Mouse (Mus musculus) heart, adult 2 months (tissue): Measurements from ENCODE around the gene 1500011B03Rik. TPM values are rescaled to one million over a fixed set of nuclear protein-coding genes. Genes with fewer than 3 reads are reported as not detected.
A peak's percentile ranks its signal among the peaks of the same experiment; 100 is the strongest.

Source experiments
- DNase-seq, 2 experiments: peaks; one replicate each; pipeline ENCODE4 v3.0.0; 2021
- H3K27ac ChIP-seq: fragments of 200-600 bp; 2 replicates; pipeline ENCODE4 v1.8.1; 2022
- H3K27me3 ChIP-seq: fragments of 200-500 bp; 2 replicates; pipeline ENCODE4 v1.6.1; 2012; ENCODE audit warnings: mild to moderate bottlenecking, low read length, inconsistent platforms, mixed read lengths; ENCODE audit not compliant: control insufficient read depth, insufficient read depth
- H3K36me3 ChIP-seq: fragments of 200-500 bp; 2 replicates; pipeline ENCODE4 v1.6.1; 2012; ENCODE audit warnings: low read length, inconsistent platforms; ENCODE audit not compliant: control insufficient read depth, insufficient read depth
- H3K4me1 ChIP-seq: fragments of 200-500 bp; 2 replicates; pipeline ENCODE4 v1.6.1; 2011; ENCODE audit warnings: low read length; ENCODE audit not compliant: control insufficient read depth, insufficient read depth
- H3K4me3 ChIP-seq: fragments of 200-600 bp; 2 replicates; pipeline ENCODE4 v1.8.1; 2022
- H3K79me2 ChIP-seq: fragments of 200-500 bp; replicated peaks from 2 replicates; pipeline ENCODE4 v1.6.1; 2012; ENCODE audit warnings: mild to moderate bottlenecking, inconsistent platforms, low read length, moderate library complexity, mixed read lengths; ENCODE audit not compliant: control insufficient read depth, insufficient read depth
- H3K9ac ChIP-seq: fragments of 200-500 bp; 2 replicates; pipeline ENCODE4 v1.6.1; 2012; ENCODE audit warnings: low read depth, mild to moderate bottlenecking, control low read depth, inconsistent platforms, low read length, mixed read lengths
- CTCF ChIP-seq: fragments of 200-600 bp; IDR thresholded peaks from 2 replicates; pipeline ENCODE4 v1.8.1; 2022; ENCODE audit warnings: antibody characterized with exemption, mild to moderate bottlenecking, moderate library complexity
- EP300 ChIP-seq: fragments of 200-500 bp; IDR thresholded peaks from 2 replicates; pipeline ENCODE4 v1.6.1; 2011; ENCODE audit warnings: low read depth, low read length, control low read depth; ENCODE audit not compliant: insufficient read depth
- POLR2A ChIP-seq: fragments of 200-500 bp; IDR thresholded peaks from 2 replicates; pipeline ENCODE4 v1.6.1; 2011; ENCODE audit warnings: mild to moderate bottlenecking, low read depth, low read length, control low read depth; ENCODE audit not compliant: insufficient read depth
- WGBS: fragments of 180-500 bp; shearing (Covaris S2); methylation state at CpG from one replicate; pipeline ENCODE4 v1.1.7; 2018; 5-methylcytosine and 5-hydroxymethylcytosine counted together
- intact Hi-C: fragments of 180-260 bp; cut with DNase I; formaldehyde crosslinking; loops from one replicate; pipeline ENCODE4 v1.15.1; 2025
- polyA plus RNA-seq: library from polyadenylated mRNA; depleted of rRNA; stranded (reverse); fragments of >200 nt; gene quantifications from 2 replicates; pipeline ENCODE4 v1.2.3, GENCODE M21; 2012
- total RNA-seq, 2 experiments: library from RNA; stranded (reverse); gene quantifications; 2 replicates each; pipeline ENCODE4 v1.2.3; 2021

Gene 1500011B03Rik
- total and polyA plus RNA-seq, 3 experiments = 3.2 to 4.9 (median 4.3) TPM

DNA sequence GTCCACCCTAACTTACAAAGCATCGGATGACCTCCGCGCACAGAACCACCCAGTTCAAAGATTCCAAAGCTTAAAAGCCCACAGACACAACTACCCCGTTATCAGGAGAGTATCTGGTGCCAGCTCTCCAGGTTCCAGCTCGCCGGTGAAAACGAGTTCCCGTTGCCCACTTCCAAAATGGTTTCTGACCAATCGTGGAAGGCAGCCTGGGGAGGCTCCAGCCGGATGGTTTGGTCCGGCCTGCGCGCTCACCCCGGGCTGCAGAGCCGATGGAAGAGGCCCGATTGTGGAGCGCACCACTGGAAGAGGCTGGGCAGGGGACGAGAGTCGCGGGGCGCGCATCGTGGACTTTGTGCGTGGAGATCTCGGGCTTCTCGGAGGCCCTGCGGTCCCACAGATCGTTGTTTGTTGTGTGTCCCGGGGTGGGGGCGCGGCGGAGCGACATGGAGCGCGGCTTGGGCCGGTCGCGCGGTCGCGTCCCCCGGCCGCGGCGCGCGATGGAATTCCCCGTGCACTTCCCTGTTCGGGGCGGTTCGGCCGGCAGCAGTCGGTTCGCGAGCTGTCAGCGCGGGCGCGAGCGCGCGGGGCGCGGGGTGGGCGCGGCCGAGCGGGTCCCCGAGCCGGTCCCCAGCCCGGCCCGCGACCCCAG is 48.7 kb downstream of the 1500011B03Rik start, which contains the start of gene Ankrd13a:
Ankrd13a (plus strand) TSS at position 275 of the 649 bp plus-strand sequence.
- peaks cover 11% of the 10 kb centered on the region for H3K79me2 ChIP-seq
- TF ChIP-seq CTCF (no peak), EP300 (0 out of 2 replicates have a peak, but pooled peaks have one; percentile 49), POLR2A (peak; percentile 76)
- peak within 1 kb of the TSS; percentile 97 for H3K9ac ChIP-seq
- intact Hi-C loops = loop anchor here (1.0 to 5.0 kb wide), 2 partner anchors 31 to 37 kb away; no protein-coding TSS in a partner anchor
- H3K27ac ChIP-seq = peak within 1 kb of the TSS; percentile 99
- H3K27me3 ChIP-seq = no peaks in the 10 kb centered on the region
- H3K4me3 ChIP-seq = peak within 1 kb of the TSS; percentile 86
- peaks cover 13% of the 10 kb centered on the region for H3K4me1 ChIP-seq
- DNase-seq = peak; percentile 90 to 93
- 1% methylated on average over 64 of the region's 73 CpGs for WGBS
- H3K36me3 ChIP-seq = no peaks in the 10 kb centered on the region; the same call in 1 of the 2 replicates

DNA sequence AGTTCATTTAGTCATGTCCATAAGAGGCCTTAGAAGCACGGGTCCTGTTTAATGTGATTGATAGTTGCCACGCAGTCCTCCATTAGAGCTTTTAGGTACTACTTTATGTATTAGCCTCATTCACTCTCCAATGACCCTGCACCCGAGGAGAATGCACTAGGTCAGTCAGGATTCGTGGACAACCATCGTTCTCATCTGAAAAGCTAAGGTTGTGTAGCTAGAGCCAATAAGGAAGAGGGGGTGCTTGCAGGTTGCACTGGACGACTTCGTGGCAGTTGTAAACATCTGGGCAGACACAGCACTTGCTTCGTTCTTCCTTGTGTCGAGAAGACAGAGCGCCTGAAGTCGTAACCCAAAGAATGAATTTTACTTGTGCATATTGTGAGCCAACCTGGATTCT is 49.5 kb downstream of the 1500011B03Rik start:
- H3K4me3 ChIP-seq = peak overlapping the region; percentile 86
- TF ChIP-seq CTCF = no peak
- no peak for TF ChIP-seq POLR2A
- no peak for TF ChIP-seq EP300
- H3K36me3 ChIP-seq = no peaks in the 10 kb centered on the region; the same call in 1 of the 2 replicates
- peaks cover 14% of the 10 kb centered on the region for H3K4me1 ChIP-seq
- peak overlapping the region; percentile 55 for H3K9ac ChIP-seq
- DNase-seq = peak in 1 of 2 experiments; percentile 54
- no peaks in the 10 kb centered on the region for H3K27me3 ChIP-seq
- peak overlapping the region; percentile 99 for H3K27ac ChIP-seq
- intact Hi-C loops = loop anchor here (1.0 to 5.0 kb wide), 2 partner anchors 32 to 36 kb away; no protein-coding TSS in a partner anchor
- H3K79me2 ChIP-seq = peaks cover 13% of the 10 kb centered on the region
- WGBS = 1% methylated on average over 11 of the region's 11 CpGs

DNA sequence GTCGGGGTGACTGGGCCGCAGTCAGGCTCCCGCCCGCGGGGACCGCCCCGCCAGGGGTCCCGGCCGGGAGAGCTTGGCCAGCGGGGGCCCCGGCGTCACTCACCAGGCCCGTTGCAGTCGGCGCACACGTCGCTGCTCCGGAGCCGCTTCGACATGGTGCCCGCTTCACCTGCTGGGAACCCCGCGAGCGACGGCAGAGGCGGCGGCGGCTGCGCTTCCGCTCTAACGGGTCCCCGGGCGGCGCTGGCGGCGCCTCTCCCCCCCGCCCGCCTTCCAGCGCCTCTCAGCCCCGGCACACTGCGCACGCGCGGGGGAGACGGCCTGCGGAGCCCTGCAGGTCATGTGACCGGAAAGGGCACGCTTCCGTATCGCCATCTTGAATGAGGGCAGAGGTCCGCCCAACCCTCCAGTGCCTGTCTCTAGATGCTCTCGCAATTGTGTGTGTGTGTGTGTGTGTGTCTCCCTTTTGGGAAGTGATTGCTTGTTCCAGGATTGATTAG is 50.0 kb downstream of the 1500011B03Rik start:
- peaks cover 14% of the 10 kb centered on the region for H3K79me2 ChIP-seq
- peak; percentile 98 to 99 for DNase-seq
- peak overlapping the region; percentile 99 for H3K9ac ChIP-seq
- TF ChIP-seq EP300 (peak; percentile 89; the same call in 1 of the 2 replicates), POLR2A (peak; percentile 82), CTCF (no peak)
- H3K4me1 ChIP-seq = peaks cover 14% of the 10 kb centered on the region
- intact Hi-C loops = loop anchor here (5.0 kb wide), 1 partner anchor 36 kb away; no protein-coding TSS in a partner anchor
- no peaks in the 10 kb centered on the region for H3K27me3 ChIP-seq
- peak overlapping the region; percentile 86 for H3K4me3 ChIP-seq
- no peaks in the 10 kb centered on the region; the same call in 1 of the 2 replicates for H3K36me3 ChIP-seq
- peak overlapping the region; percentile 99 for H3K27ac ChIP-seq
- under 1% methylated on average over 52 of the region's 52 CpGs for WGBS

DNA sequence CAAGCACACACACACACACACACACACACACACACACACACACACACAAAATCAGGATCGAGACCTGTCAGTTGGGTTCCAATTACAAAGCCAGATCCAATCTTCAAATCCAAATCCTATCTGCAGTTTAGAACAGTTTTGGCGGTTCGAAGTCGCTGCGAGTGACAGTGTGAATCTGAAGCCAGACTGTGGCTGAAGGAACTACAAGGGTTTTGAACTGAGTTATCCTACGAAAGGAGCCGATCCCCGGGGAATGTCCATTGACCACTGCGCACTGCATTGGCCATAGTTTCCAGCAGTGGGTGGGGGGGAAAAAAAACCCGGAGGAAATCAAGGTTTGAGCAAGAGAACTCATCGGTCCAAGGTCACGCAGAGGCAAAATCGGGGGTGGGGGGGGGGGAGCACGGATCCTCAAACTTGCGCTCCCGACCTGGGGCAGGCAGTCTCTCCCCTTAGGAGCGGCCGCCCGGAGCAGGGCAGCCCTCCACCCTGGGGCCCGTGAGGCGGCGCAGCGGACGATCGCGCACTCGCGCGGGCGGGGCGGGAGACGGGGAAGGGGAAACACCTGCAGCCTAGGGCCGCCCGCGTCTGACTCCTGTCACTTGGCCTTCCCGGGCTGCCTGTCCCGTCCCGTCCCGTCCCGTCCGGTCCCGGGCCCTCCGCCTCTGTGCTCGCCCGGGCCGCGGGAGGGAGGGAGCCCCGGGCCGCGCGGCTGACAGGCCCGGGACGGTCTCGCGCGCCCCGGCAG is 50.6 kb downstream of the 1500011B03Rik start:
- no peak for TF ChIP-seq EP300
- TF ChIP-seq POLR2A = no peak
- TF ChIP-seq CTCF = no peak
- DNase-seq = peak; percentile 81 to 82
- peaks cover 14% of the 10 kb centered on the region for H3K4me1 ChIP-seq
- no peaks in the 10 kb centered on the region; the same call in 1 of the 2 replicates for H3K36me3 ChIP-seq
- 1% methylated on average over 57 of the region's 57 CpGs for WGBS
- peaks cover 14% of the 10 kb centered on the region for H3K79me2 ChIP-seq
- H3K9ac ChIP-seq = peak overlapping the region; percentile 99
- peak overlapping the region; percentile 86 for H3K4me3 ChIP-seq
- no peaks in the 10 kb centered on the region for H3K27me3 ChIP-seq
- intact Hi-C loops = loop anchor here (5.0 kb wide), 1 partner anchor 35 kb away; no protein-coding TSS in a partner anchor
- H3K27ac ChIP-seq = peak overlapping the region; percentile 99

DNA sequence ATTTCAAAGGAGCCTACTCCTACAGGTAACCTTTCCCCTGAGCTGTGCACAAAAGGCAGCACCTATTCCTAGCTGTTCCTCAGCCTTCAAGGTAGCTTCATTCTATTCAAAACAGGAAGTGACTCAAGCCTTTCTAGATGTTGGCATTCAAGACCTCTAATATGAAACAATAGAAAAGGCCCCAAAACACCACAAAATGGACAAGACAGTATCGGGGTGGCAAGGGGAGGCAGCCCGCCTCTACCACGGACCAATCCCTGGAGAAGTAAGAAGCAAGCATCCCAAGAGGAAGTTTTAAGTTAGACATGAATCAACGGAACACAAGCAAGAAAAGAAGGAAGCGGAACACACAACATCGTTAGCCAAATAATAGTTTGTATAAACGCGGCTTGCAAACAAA is 51.5 kb downstream of the 1500011B03Rik start:
- Histone ChIP-seq H3K36me3 (no peaks in the 10 kb centered on the region; the same call in 1 of the 2 replicates), H3K4me3 (peak overlapping the region; percentile 86), H3K27me3 (no peaks in the 10 kb centered on the region), H3K79me2 (peaks cover 14% of the 10 kb centered on the region), H3K27ac (peak overlapping the region; percentile 99), H3K4me1 (peaks cover 14% of the 10 kb centered on the region), H3K9ac (peak overlapping the region; percentile 99)
- no peak for TF ChIP-seq CTCF
- TF ChIP-seq EP300 = no peak
- no peak for TF ChIP-seq POLR2A
- DNase-seq = peak in 1 of 2 experiments; percentile 21
- 32% methylated on average over 8 of the region's 8 CpGs for WGBS
- intact Hi-C loops = loop anchor here (5.0 kb wide), 1 partner anchor 34 kb away; no protein-coding TSS in a partner anchor
